Mouse (Mus musculus) mesoderm, embryonic 11.5 days (tissue): ENCODE data around the gene M1ap.
A peak's percentile ranks its signal among the peaks of the same experiment; 100 is the strongest.

Experiments
- DNase-seq: peaks from one replicate; pipeline ENCODE4 v3.0.0-alpha.2; 2012; ENCODE audit warnings: low read depth, low spot score

M1ap gene

DNA sequence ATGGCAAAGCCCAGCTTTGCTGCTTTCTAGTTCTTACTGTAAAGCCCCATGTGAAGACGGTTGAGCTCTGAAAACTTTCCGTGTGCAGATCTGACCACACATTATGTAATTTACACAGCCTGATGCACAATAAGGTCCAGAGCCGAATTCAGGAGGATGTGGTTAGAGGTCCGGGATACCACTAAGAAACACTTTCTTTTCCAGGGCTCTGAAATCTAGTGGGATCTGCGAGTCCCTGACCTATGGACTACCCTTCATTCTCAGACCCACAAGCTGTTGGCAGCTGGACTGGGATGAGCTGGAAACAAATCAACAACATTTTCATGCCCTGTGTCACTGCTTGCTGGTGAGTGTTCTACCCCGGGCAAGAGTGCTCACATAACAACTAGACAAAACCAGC lies 59.4 kb downstream of the M1ap start:
- no peak for DNase-seq

DNA sequence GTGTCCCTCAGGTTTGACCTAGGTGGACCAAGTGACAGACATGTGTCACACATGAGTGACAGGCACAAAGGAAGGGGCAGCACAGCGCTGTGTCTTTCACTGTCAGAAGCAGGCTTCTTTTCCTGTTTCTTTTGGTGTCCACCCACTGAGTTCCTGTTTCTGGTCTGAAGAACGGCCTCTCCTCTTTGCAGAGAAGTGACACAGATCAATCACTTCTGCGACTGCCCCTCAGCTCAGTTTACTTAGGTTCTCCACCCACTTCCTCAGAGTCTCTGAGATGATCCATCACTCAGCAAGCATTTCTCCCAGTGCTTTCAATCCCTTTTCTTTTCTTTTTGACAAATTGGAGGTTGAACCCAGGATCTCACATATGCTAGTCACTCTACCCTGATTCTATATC lies 62.0 kb downstream of the M1ap start:
- DNase-seq, result no peak

DNA sequence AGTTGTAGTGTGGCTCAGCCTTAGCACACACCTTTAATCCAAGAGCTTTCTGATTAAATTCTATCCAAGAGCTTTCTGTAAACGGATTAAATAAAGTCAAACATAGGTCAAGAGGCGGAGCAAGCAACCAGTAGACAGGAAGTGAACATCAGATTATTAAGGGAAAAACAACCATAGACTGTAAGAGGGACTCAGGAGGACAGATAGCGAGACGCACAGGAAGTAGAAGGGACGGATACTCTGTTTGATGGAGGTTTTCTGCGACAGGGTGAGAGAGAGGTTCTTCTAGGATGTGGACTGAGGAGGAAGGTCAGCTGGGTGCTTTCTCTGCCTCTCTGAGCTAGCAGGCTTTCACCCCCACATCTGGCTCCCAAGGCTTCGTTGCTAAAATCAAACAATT lies 63.3 kb downstream of the M1ap start:
- DNase-seq, result no peak

DNA sequence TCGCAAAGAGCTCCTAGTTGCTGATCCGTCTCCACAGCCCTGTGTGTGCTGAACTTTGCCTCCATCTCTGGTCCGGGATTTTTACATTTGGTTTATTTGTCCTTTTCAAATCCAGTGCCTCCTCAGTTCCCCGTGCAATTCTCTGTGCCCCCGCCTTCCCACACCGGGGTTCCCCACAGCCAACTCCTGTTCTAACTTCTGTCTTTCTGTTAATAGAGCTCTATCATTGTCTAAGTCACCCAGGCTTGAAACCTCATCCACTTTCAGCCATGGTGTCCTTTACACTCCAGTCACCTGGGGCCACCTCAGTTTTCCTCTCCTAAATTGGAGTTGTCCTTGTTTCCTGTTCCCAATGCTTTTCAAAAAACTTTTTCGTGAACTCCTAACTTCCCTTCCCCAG lies 64.6 kb downstream of the M1ap start:
- no peak for DNase-seq

DNA sequence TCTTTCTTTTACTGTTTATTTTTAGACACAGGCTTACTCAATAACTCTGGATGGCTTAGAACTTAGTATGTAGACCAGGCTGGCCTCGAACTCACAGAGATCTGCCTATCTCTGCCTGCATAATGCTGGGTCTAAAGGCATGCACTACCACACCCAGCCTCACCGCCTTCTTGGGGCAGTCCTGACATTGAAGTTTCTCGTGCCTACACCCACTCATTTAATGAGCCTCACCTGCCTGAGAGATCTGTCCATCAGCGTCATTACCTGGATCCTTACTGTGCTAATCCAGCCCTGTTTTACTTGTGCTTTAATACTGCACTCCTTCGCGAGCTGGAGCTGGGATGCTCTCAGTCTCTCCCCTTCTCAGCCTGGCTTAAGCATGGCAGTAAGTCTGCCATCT lies 65.1 kb downstream of the M1ap start:
- no peak for DNase-seq

DNA sequence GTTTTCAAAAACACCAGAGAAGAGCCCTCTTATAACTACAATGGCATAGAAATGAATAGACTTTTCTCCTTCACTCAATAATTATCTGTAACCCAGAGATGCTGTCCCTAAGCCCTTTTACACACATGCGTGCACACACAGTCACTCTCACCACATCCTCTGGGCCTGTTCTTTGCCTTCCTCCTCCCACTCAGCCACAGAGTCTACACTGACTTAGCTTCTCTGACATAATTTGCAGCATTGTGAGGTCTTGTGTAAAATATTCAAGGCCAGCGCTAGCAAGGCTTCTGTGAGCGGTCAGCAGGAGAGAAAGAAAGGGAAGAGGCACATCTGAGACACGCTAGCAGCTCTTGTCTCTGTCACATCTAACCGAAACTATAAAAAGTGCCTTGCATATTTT lies 66.7 kb downstream of the M1ap start:
- DNase-seq, result no peak

DNA sequence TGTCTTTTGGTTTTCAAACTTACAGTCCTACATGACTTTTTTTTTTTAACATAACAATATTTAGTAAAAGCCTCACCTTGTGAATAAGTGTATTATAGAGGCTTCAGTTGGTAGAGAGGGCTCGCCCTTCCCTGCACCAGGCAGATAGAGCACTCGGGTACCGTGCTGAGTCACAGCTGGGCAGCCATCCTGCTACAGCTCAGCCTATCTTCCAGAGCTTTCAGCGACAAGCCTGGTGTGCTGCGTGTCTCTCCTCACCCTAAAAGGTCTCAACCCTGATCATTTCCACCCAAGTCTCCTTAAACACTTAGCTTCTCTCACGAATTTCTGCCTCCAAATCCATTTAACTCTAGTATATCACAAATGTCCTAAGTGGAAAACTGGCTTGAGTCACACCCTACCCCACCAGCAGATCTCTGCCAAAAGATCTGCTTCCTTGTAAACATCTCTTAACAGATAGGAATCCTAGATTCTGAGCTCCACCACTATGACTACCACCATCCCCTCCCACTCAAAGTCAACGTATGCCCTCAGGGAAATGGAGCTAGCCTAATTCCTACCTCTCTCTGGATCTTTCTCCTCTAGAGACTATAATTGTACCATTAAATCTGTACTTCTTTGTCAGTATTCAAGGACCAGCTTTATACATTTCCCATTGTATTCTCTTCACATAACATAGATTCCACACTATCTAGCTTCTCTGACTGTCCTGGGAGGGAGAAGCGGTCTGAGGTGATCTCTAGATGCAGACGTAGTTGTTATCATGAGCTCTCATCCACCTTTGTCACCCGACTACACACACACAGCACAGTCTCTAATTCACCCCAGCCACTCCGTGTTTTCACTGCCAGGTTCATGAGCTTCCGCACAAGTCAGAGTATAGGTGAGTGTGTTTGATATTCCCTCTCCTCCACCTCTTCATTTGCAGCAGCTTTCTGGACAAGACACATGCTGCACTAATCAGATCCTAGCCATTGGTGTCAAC lies 68.1 kb downstream of the M1ap start:
- DNase-seq, result no peak

DNA sequence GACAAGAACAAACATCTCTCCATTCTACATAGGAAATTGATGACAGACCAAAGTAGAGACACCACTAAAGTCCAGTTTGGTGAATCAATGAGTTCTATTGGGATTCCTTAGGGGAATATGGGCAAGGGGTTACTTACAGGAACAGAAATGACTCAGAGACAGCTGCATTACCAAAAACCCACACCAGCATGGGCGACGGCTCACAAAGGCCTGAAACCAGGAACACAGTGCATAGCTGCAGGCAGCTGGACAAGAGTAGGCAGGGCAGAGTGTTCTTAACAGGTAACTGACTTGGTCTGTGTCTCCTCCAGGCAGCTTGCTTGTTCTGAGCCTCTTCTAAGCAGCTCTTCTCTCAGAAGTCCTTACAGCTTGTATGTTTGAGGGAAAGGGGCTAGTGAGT lies 69.0 kb downstream of the M1ap start:
- DNase-seq, result no peak

DNA sequence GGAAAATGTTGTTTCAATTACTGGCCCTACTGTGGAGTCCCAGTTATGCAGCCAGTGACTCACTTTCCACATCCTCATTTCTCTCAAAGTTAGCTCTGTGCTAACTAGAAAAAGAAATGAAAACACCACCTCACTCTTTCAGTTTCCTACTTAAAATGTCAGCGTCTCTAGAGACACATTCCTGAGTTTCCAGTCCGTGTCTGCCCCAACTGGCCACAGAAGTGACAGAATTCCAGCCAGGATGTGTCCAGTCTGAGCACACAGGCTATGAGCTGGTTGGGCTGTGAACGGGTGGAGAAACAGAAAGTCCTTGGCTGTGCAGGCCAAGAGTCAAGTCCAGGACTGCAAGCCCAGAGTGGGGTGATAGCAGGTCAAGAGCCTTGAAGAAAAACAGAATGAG lies 70.5 kb downstream of the M1ap start:
- DNase-seq, result no peak

DNA sequence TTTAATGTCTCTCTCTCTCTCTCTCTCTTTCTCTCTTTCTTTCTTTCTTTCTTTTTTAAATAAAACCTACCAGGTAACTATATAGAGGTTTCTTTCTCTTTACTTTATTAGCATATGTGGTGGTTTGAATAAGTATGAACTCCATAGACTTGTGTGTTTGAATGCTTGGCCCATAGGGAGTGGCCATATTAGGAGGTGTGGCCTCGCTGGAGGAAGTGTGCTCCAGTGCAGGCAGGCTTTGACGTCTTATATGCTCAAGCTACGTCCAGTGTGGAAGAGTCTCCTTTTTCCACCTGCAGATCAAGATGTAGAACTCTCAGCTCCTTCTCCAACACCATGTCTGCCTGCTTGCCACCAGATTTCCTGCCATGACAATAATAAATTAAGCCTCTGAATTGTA lies 72.3 kb downstream of the M1ap start:
- no peak for DNase-seq

DNA sequence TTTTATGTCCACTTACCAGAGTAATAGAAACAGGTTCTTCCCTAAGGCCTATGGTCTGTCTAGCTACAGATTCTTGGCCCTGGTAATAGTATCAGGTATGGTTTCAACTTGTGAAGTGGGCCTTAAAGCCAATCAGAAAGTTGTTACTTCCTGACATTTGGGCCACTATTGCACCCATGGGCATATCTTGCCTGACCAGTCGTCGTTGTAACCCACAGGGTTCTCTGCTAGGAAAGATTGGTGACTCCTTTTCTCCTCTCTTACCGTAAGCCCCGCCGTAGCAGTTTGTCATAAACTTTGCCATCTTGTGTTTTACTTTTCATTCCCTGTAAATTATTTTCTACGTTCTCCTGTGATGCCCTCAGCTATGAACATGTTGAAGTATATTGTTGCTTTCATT lies 73.4 kb downstream of the M1ap start:
- DNase-seq, result no peak

DNA sequence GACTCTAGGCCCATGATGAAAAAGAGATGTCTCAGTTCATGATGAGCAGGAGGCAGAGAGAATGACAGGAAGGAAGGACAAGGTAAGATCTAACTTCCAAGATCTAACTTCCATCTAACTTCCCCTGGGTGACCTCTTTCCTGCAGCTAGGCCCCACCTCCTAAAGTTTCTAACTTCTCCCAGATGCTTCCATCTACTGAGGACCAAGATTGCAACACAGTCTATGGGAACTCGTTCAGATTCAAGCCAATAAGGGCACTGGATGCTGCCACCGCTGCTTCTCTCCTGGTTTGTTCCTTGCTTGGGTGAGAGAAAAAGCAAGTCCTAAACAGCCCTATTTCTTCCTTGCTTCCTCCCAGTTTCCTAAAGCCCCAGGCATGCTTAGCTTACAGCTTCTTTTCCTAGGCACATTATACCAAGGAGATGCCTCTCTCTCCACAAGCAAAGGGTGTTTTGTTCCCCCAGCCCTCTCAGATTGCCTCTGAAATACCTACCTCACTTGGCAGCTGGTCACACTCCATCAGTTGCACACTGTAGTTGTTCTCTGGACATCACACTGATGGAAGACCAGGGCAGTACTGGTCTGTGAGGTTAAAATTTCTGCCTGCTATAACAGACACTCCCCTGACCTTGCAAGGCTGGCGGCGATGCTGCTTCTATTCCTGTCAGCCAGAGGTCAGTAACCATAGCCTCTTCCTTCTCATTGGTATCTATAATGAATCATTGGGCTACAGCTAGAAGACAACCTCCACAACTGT lies 74.3 kb downstream of the M1ap start:
- no peak for DNase-seq

DNA sequence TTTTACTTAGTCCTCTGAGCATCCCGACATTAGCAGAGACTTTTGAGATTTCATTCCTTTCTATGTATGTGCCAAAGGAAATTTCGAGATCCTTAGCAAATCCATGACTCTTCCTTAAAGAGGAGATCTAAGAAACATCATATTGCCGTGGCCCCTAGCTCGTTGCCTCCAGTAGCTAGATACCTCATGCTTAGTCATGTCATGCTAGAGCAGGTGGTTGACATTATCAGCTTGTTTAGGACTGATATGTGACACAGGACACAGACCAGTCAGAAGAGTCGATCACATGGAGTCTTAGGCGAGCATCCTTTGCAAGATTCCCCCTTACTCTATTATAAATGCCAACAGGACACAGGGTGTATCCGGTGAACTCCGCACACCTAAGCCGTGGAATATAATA lies 76.3 kb downstream of the M1ap start:
- no peak for DNase-seq

DNA sequence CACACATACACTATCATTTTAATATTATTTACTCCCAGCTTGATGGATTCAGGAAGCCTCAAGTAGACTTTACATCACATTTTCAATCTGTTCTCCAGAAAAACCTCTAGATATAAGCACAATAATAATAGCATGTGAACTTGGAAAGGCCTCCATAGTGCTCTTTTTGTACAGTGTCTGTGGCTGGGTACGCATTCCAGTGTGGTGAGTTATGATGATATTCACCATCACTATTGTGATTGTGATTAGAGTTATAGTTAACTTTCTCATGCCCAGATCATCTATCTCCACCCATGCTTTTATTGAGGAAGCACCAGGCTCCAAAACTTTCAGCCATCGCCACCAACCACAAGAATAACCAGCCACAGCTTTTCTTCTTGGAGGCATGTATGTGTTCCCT lies 77.1 kb downstream of the M1ap start:
- no peak for DNase-seq

DNA sequence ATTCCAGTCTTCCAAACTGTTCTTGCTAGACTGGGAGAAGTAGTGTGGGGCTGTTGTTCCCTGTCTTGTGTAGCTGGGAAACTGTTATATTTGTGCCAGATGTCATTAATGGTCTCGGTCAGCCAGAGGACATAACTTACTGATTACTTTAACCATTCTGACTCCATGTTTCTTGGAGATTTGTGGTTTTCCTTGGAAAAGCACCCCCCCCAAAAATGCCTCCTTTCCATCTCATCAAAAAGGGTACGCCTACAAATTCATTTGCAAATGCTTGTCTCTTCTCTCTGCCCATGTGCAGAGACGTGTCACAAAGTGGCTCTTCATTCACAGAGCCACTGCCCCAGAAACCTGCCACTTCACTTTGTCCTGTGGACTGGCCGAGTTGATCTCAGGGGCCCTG lies 77.7 kb downstream of the M1ap start:
- no peak for DNase-seq

DNA sequence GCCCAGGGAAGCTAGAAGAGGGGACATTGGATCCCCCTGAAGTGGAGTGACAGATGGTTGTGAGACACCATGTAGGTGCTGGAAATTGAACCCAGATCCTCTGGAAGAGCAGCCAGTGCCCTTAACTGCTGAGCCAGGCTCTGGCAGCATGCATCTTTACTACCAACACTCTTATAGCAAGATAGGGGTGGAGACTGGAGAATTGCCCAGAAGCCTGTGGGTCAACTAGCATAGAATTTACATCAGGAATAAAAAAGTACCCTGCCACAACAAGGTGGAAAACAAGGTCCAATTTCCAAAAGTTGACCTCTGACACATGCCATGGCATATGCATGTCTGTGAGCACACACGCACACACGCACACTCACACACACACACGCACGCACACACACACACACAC lies 78.5 kb downstream of the M1ap start:
- DNase-seq, result no peak

DNA sequence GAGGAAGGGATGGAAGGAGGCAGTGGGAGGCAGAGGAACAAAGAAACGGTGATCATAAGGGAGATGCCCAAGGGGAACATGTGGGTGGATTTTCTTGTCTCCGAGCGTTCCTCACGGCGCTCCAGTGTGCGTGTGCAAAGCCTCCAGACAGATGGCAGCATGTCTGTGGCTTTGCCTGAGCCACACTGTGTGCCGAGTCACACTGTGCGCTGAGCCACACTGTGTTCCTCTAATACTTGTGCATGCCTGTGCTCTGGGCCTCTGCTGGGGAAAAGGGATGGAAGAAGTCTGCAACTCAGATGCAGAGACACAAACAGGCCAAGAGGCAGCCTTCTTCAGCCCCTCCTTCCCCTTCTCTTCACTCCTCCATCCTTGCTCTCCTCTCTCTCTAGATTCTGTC lies 80.6 kb downstream of the M1ap start:
- no peak for DNase-seq

DNA sequence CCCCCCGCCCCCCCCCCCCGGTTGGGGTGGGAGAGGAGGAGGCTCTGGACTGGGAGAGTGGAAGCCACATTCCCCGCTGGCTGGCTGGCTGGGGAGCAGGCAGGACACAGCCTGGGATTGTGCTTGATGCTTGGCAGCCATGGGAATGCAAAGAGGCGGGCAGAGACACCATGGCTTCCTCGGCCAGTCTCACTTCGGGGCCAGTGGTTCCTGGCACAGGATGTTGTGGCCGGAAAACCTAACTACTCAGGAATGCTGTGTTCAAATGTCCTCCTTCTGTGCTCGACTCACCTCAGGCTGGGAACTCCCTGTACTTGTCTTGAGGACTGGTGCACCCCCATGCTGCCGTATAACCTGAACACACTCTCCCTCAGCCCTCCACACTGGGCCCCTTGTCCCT lies 81.0 kb downstream of the M1ap start:
- DNase-seq, result no peak

DNA sequence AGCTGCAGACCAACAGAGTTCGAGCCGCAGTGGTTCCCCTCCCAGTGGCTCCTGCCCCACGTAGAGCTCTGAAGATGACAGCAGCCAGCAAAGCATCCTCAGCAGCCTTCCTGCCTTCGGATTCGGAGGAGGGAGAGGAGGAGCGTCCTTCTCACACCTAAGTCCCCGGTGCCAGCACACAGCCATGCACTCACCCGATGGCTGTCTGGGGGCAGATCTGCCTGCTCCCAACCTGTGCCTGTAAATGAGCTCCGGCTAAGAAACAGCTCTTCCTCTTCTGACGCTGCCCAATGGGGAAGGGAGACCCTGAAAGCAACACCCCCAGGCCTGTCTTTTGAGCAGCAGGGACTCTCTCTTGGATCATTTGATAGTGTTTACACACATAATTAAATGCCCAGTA lies 83.1 kb downstream of the M1ap start:
- no peak for DNase-seq

DNA sequence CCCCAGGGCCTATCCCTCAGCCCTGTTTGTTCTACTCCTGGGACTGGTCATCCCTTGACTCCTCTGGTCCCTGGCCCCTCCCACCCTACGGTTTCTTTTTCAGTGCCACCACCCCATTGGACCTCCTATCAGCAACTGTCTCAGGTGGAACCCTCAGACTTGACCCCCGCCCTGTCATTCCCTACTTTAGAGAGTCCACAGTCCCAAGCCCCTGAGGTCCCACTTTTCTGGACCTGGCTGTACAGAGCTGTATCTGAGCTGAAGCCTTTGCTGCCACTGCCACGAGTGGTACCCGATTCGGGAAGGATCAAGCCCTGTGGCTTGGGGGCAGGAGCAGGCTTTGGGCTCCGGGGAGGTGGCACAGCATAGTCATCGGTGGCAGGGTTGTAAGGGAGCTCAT lies 84.4 kb downstream of the M1ap start:
- no peak for DNase-seq

DNA sequence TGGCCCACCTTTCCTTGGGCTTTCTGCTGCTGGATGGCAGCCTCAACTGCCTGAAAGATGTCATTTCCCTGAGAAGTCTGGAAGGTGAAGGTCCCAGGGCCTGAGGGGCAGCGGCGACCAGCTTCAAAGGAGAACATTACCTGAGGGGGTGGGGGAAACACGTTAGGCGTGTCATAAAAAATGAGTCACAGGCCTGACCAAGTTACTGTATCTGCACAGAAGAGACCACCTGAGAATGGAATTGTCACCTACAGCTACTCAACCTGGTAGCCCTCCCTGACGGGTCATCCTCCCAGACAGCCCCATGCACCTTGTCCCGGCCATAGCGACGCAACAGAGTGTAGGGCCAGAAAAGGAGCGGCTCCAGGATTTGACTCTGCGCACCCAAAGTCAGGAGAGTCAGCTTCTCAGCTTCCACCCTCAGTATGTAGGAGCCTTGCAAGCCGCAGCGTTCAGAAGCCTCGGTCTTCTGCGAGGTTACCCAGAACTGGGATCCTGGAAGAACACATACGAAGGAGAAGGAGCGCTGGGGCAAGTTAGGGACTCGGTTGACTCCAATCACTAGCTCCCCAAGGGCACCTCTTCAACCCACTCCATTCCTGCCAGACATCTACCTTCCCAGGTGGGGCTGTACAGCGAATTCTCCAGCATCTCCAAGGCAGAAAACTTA lies 85.4 kb downstream of the M1ap start:
- no peak for DNase-seq

DNA sequence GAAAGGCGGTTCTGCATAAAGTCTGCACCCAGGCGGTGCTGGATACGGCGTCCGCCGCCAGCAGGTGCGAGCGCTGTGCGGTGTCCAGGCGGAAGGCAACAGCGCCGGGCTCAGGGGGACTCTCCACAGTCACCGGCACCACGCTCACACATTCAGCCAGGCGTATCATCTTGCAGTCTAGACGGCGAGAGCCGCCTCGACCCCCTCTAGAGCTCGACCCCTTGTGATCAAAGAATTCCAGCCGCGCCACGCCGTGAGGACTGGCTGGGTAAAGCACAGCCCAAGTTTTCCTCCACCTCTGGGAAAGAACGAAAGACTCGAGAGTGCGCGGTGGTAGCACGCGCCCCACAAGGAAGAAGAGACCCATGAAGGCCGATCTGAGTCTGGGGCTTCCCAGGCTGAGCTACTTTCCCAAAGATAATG lies 86.1 kb downstream of the M1ap start:
- DNase-seq, result peak; percentile 74
